Mouse (Mus musculus): ENCODE data around the gene Tmcc2.

DNA sequence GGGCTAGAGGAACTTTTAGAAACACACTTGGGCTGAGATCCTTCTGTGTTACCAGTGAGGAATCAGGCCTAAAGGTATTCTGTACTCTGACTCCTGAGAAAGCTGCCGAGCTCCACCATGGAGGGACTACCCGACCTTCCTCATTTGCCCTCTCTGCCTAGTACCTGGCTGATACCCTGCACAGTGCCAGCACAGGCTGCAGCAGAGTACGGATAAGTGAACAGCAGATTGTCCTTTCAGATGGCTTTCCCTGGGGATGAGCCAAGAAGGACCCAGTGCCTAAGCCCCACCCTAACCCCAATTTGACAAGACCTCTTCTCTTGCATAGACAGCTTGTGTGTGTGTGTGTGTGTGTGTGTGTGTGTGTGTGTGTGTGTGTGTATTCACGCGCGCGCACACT, 82.4 kb downstream of the Tmcc2 start:
- no peak for TF ChIP-seq CTCF (conservative IDR thresholded peaks at IDR 0.05; ENCODE audit: insufficient read depth, insufficient read length, low read depth, low read length)
- no peak for TF ChIP-seq POLR2A (IDR thresholded peaks at IDR 0.05; ENCODE audit: low read depth, low read length)

All from kidney, adult 2 months (tissue).